Mouse (Mus musculus) liver, embryonic 12.5 days (tissue): ENCODE results near the gene AC124502.3. TPM values are rescaled to one million over a fixed set of nuclear protein-coding genes. Genes with fewer than 3 reads are reported as not detected.
"Not testable (repeated sequence)": the region's sequence is repeated elsewhere in the genome, so short reads cannot be mapped to it uniquely, and the experiment has no call there.

Source experiments
- ATAC-seq: fragments of 200-750 bp; cut with Nextera tagmentation; 2 replicates; pipeline ENCODE4 v1.8.0; 2017; ENCODE audit warnings: moderate number of reproducible peaks, mild to moderate bottlenecking, moderate library complexity
- H3K27ac ChIP-seq: fragments of 300-500 bp; sonication (generic); 2 replicates; pipeline ENCODE4 v1.5.1; 2016; ENCODE audit warnings: mild to moderate bottlenecking
- H3K27me3 ChIP-seq: fragments of 300-500 bp; sonication (generic); replicated peaks from 2 replicates; pipeline ENCODE4 v1.6.1; 2016; ENCODE audit warnings: mild to moderate bottlenecking, moderate library complexity
- H3K36me3 ChIP-seq: fragments of 300-500 bp; sonication (generic); 2 replicates; pipeline ENCODE4 v1.6.1; 2016; ENCODE audit warnings: mild to moderate bottlenecking, moderate library complexity
- H3K4me1 ChIP-seq: fragments of 300-500 bp; sonication (generic); 2 replicates; pipeline ENCODE4 v1.6.1; 2016
- H3K4me2 ChIP-seq: fragments of 300-500 bp; sonication (generic); 2 replicates; pipeline ENCODE4 v1.6.1; 2016; ENCODE audit warnings: mild to moderate bottlenecking, moderate library complexity
- H3K4me3 ChIP-seq: fragments of 300-500 bp; sonication (generic); 2 replicates; pipeline ENCODE4 v1.5.1; 2016; ENCODE audit warnings: mild to moderate bottlenecking, moderate library complexity
- H3K9ac ChIP-seq: fragments of 300-500 bp; sonication (generic); 2 replicates; pipeline ENCODE4 v1.6.1; 2016; ENCODE audit warnings: mild to moderate bottlenecking, moderate library complexity
- H3K9me3 ChIP-seq: fragments of 300-500 bp; sonication (generic); replicated peaks from 2 replicates; pipeline ENCODE4 v1.6.1; 2016; ENCODE audit warnings: mild to moderate bottlenecking, moderate library complexity
- WGBS: fragments of 180-500 bp; shearing (Covaris S2); methylation state at CpG from one replicate; pipeline ENCODE4 v1.1.7; 2016; ENCODE audit not compliant: insufficient replicate concordance; 5-methylcytosine and 5-hydroxymethylcytosine counted together
- polyA plus RNA-seq: library from polyadenylated mRNA; unstranded; fragments of >200 nt; fragmentation: Nextera tagmentation; extraction: Ambion mirVana; gene quantifications from 2 replicates; pipeline ENCODE4 v1.2.1, GENCODE M21; 2016

Gene AC124502.3
- polyA plus RNA-seq, 1 experiment from 2014 or later = 0.20 TPM

DNA sequence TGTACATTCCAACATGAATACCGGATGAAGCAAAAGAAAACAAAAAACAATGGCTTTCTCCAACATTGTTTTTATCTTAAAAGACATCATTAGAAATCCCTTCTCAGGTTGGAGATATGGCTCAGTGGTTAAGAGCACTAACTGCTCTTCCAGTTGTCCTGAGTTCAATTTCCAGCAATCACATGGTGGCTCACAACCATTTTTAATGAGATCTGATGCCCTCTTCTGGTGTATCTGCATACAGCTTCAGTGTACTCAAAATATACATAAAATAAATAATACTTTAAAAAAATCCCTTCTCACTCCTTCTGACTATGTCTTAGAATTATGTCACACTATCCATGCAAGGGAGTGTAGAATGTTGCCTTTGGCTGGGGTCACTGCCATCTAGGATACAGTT is 40.6 kb downstream of the AC124502.3 start:
- 85% methylated on average over 1 of the region's 1 CpGs for WGBS
- no peaks in the 10 kb centered on the region for H3K9me3 ChIP-seq
- ATAC-seq = no peak
- no peak overlapping the region for H3K4me3 ChIP-seq
- no peaks in the 10 kb centered on the region for H3K36me3 ChIP-seq
- no peak overlapping the region for H3K9ac ChIP-seq
- no peaks in the 10 kb centered on the region for H3K4me1 ChIP-seq
- H3K4me2 ChIP-seq = no peak overlapping the region
- peaks cover 81% of the 10 kb centered on the region for H3K27me3 ChIP-seq
- no peak overlapping the region for H3K27ac ChIP-seq

GRCm38 (mm10) chr19:5082005-5082404 is 43.3 kb downstream of the AC124502.3 start:
- H3K27ac ChIP-seq = no peak overlapping the region
- no peak overlapping the region for H3K4me2 ChIP-seq
- no peak for ATAC-seq
- H3K4me3 ChIP-seq = no peak overlapping the region
- peaks cover 13% of the 10 kb centered on the region for H3K4me1 ChIP-seq
- H3K27me3 ChIP-seq = peaks cover 84% of the 10 kb centered on the region
- 45% methylated on average over 18 of the region's 18 CpGs for WGBS
- H3K36me3 ChIP-seq = no peaks in the 10 kb centered on the region
- no peak overlapping the region for H3K9ac ChIP-seq
- H3K9me3 ChIP-seq = no peaks in the 10 kb centered on the region

DNA sequence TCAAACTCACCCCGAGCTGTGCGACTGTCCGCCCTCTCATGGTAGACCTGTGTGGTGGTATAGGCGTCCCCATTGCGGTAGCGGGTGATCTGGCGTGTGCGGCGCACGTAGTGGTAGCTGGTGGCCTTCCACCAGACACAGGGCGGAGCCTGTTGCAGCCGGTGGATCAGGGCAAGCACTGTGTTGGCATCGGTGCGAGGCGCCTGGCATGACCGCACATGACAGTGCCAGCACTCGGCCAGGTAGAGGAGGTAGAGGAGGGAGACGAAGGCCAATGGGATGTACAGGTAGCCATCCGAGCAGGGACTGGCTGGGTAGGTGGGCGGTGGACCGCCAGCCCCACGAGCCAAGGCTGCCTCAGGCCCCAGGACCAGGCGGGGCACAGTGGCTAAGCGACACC is 43.9 kb downstream of the AC124502.3 start:
- ATAC-seq = no peak

DNA sequence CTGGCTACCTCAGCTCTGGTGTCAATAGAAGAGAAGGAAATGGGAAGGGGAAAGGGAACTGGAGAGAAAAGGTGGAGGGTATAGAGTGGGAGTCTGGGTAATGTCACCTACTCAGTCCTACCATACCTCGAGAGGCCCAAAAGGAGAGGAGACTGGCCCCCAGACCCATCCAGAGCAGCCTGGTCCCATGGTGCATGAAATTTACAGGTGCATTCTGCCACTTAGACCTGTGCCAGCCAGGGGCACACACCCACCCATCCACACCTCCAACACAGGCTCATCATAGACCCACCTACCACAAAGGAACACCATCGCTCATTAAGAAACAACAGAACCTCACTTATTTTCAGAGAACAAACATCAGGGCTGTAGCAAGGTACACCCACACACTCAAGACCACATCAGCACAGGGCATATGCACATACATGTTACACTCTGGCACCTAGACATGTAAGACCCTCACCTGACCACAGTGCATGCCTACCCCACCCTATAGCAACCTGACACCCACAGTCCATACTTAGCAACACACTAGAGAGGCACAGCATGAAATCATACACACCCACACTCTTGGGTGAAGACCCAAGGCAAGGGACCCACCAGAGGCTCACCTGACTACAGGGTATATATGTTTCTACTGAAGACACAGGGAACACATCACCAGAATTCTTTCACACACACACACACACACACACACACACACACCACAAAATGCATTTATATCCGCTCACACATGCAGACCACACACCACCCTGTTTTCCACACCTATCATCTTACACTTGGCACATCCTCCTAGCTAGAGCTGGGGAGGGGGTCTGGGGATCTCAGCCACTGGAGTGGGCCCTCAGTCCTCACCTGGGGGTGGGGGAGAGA is 45.5 kb downstream of the AC124502.3 start:
- no peak for ATAC-seq
- H3K4me1 ChIP-seq = peaks cover 27% of the 10 kb centered on the region
- H3K27me3 ChIP-seq = peaks cover 81% of the 10 kb centered on the region
- H3K4me3 ChIP-seq = peak overlapping the region; percentile 57; the same call in 1 of the 2 replicates
- H3K9me3 ChIP-seq = no peaks in the 10 kb centered on the region
- H3K36me3 ChIP-seq = no peaks in the 10 kb centered on the region
- peak overlapping the region; percentile 81; the same call in 1 of the 2 replicates for H3K4me2 ChIP-seq
- no peak overlapping the region for H3K9ac ChIP-seq
- WGBS = 57% methylated on average over 3 of the region's 3 CpGs
- no peak overlapping the region for H3K27ac ChIP-seq

More for the DNA sequence above, 43.9 kb downstream of the AC124502.3 start:
- no peaks in the 10 kb centered on the region for H3K36me3 ChIP-seq
- no peak overlapping the region for H3K4me3 ChIP-seq
- peaks cover 88% of the 10 kb centered on the region for H3K27me3 ChIP-seq
- H3K27ac ChIP-seq = no peak overlapping the region
- peaks cover 19% of the 10 kb centered on the region for H3K4me1 ChIP-seq
- no peak overlapping the region for H3K4me2 ChIP-seq
- H3K9me3 ChIP-seq = no peaks in the 10 kb centered on the region
- H3K9ac ChIP-seq = no peak overlapping the region
- WGBS = 45% methylated on average over 24 of the region's 24 CpGs

- Histone ChIP-seq H3K9me3 (no peaks in the 10 kb centered on the region), H3K4me2 (peak overlapping the region; percentile 81), H3K36me3 (peaks cover 4% of the 10 kb centered on the region; the same call in 1 of the 2 replicates), H3K27me3 (peaks cover 75% of the 10 kb centered on the region), H3K4me1 (peaks cover 31% of the 10 kb centered on the region), H3K9ac (no peak overlapping the region), H3K27ac (no peak overlapping the region), H3K4me3 (peak overlapping the region; percentile 57)
- ATAC-seq = no peak
- WGBS = 5% methylated on average over 15 of the region's 15 CpGs
Measured at GRCm38 (mm10) chr19:5084834-5085144, 46.1 kb downstream of the AC124502.3 start.

- 2% methylated on average over 69 of the region's 69 CpGs for WGBS
- no peak for ATAC-seq
- Histone ChIP-seq H3K9me3 (no peaks in the 10 kb centered on the region), H3K27ac (no peak within 1 kb of the TSS), H3K4me2 (peak within 1 kb of the TSS; percentile 81), H3K4me3 (peak within 1 kb of the TSS; percentile 57), H3K9ac (no peak within 1 kb of the TSS), H3K4me1 (peaks cover 31% of the 10 kb centered on the region), H3K36me3 (peaks cover 7% of the 10 kb centered on the region; the same call in 1 of the 2 replicates), H3K27me3 (peaks cover 70% of the 10 kb centered on the region)
Measured at GRCm38 (mm10) chr19:5085145-5085863, 46.6 kb downstream of the AC124502.3 start, which contains the start of gene Tmem151a. Gene Tmem151a (minus strand): TSS chr19:5085531.

DNA sequence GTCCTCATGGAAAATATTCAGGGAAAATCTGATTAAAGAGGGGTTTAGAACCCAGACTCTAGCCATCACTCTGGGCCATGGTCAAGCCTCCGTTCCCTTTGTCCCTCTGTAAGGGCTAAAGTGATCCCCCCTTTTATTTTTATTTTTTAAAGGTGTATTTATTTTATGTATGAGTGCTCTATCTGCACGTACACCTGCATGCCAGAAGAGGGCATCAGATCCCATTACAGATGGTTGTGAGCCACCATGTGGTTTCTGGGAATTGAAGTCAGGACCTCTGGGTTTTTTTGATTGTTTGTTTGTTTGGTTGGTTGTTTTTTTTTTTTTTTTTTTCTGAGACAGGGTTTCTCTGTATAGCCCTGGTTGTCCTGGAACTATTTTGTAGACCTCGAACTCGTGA is 47.8 kb downstream of the AC124502.3 start:
- not testable (repeated sequence) for ATAC-seq, H3K4me2 ChIP-seq, H3K27ac ChIP-seq, H3K4me3 ChIP-seq, H3K9ac ChIP-seq, H3K9me3 ChIP-seq
- peaks cover 31% of the 10 kb centered on the region for H3K4me1 ChIP-seq
- WGBS = 47% methylated on average over 4 of the region's 4 CpGs
- peaks cover 18% of the 10 kb centered on the region for H3K36me3 ChIP-seq
- H3K27me3 ChIP-seq = peaks cover 58% of the 10 kb centered on the region

DNA sequence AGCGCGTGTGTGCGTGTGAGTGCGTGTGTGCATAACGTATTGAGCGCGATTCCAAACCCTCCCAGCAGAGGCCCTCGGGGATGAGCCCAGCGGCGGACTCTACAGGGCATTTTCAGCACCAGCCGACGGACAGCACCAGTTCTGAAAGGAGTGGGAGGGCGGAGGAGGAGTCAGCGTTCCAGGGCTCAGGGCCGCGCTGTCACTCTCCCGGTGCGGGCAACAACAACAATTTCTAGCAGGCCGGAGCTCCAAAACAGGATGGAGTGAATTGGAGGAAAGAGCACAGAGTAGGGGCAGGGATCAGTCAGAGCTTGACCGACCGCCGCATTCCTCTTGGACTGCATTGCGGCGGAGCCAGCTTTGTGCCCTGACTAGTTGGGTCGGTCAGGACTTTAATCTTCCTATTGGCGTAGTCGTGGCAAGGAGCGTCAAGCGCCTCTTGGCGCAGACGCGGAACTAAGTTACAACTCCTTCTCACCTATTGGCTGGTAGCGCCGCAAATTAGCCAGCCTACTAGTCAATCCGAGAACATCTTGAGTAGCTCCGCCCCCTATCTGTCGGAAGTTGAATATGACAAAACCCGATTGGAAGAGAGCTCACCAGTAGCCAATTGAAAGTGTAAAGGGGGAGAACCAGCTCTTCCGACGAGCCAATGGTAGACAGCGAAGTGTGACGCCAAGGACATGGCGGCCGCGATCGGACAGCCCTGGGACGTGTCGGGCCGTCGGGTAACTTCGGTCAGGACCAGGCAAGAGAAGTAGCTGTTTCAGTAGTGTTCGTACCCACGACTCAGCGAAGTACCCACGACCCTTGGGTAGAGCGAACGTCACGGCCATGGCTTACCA is 49.4 kb downstream of the AC124502.3 start, which contains the start of gene Yif1a:
TSS of gene Yif1a (plus strand) at position 655 of the 845 bp plus-strand sequence.
- Histone ChIP-seq H3K36me3 (peaks cover 34% of the 10 kb centered on the region), H3K4me2 (peak within 1 kb of the TSS; percentile 84), H3K4me1 (peaks cover 31% of the 10 kb centered on the region), H3K27ac (peak within 1 kb of the TSS; percentile 87), H3K4me3 (peak within 1 kb of the TSS; percentile 84), H3K27me3 (peaks cover 42% of the 10 kb centered on the region), H3K9me3 (no peaks in the 10 kb centered on the region), H3K9ac (peak within 1 kb of the TSS; percentile 74)
- under 1% methylated on average over 58 of the region's 58 CpGs for WGBS
- peak; percentile 90 for ATAC-seq

GRCm38 (mm10) chr19:5089324-5089723 is 50.6 kb downstream of the AC124502.3 start:
- Histone ChIP-seq H3K9ac (peak overlapping the region; percentile 74; the same call in 1 of the 2 replicates), H3K4me3 (peak overlapping the region; percentile 84), H3K36me3 (peaks cover 35% of the 10 kb centered on the region), H3K27me3 (peaks cover 30% of the 10 kb centered on the region), H3K27ac (no peak overlapping the region), H3K4me1 (peaks cover 37% of the 10 kb centered on the region), H3K4me2 (peak overlapping the region; percentile 84), H3K9me3 (no peaks in the 10 kb centered on the region)
- no peak for ATAC-seq
- WGBS = 80% methylated on average over 4 of the region's 4 CpGs

DNA sequence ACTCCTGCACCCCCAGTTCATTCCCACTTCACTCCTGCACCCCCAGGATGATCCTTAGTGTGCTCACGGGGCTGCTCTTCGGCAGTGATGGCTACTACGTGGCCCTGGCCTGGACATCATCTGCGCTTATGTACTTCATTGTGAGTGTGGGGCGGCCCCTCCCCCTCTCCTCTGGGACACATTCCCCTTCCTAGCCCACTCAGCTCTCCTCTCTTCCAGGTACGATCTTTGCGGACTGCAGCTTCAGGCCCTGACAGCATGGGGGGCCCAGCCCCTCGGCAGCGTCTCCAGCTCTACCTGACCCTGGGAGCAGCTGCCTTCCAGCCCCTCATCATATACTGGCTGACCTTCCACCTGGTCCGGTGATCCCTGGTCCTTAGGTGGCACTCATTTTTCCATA is 53.4 kb downstream of the AC124502.3 start:
- ATAC-seq = no peak
- Histone ChIP-seq H3K36me3 (peaks cover 35% of the 10 kb centered on the region), H3K4me2 (no peak overlapping the region), H3K9ac (no peak overlapping the region), H3K27ac (no peak overlapping the region), H3K27me3 (peaks cover 31% of the 10 kb centered on the region), H3K9me3 (no peaks in the 10 kb centered on the region), H3K4me3 (no peak overlapping the region), H3K4me1 (peaks cover 43% of the 10 kb centered on the region)
- 89% methylated on average over 10 of the region's 10 CpGs for WGBS

DNA sequence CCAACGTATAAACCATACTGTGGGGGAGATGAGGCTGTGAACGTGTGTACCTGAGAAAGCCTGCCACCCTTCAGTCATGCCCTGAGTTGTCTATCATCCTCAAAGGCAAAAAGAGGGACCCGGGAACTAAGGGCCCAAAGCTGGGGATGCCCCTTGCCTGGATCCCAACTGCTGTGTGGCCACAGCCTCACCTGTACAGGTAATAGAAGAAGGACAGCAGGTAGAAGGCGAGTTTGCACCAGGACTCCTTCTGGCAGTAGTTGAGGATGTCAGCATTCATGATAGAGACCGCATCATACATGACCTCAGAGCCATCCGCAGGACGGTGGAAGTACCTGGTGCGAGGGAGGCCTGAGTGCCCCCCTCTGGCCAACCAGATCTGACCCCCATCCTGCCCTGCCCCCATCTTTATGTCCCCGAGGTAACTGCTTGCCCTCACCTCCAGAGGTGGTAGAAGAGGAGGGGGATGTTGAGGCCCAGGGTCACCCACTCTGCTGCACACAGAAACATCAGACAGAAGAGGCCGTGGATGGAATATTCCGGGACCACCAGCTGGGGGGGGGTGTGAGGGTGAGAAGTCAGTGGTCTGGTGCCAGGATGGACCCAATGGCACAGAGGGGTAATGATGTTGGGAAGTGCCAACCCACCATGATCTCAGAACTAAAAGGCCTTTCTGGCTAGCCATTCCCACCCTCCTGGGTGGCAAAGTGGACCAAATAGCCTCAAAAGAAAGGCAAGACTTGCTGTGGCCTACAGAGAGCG is 55.0 kb downstream of the AC124502.3 start:
- Histone ChIP-seq H3K4me3 (no peak overlapping the region), H3K4me2 (peak overlapping the region; percentile 16; the same call in 1 of the 2 replicates), H3K9me3 (no peaks in the 10 kb centered on the region), H3K36me3 (peaks cover 35% of the 10 kb centered on the region), H3K27ac (no peak overlapping the region), H3K4me1 (peaks cover 50% of the 10 kb centered on the region), H3K27me3 (peaks cover 38% of the 10 kb centered on the region), H3K9ac (no peak overlapping the region)
- 65% methylated on average over 12 of the region's 12 CpGs for WGBS
- no peak for ATAC-seq
